Mouse (Mus musculus) heart, postnatal 0 days (tissue): ENCODE measurements around the gene Prg2.

ENCODE experiments used
- CTCF ChIP-seq: IDR thresholded peaks from 2 replicates; pipeline ENCODE4 v1.5.1; 2016; ENCODE audit warnings: antibody characterized with exemption, control low read depth, low read depth
- EP300 ChIP-seq: IDR thresholded peaks from 2 replicates; pipeline ENCODE4 v1.6.1; 2016; ENCODE audit warnings: antibody characterized with exemption, low read depth

DNA sequence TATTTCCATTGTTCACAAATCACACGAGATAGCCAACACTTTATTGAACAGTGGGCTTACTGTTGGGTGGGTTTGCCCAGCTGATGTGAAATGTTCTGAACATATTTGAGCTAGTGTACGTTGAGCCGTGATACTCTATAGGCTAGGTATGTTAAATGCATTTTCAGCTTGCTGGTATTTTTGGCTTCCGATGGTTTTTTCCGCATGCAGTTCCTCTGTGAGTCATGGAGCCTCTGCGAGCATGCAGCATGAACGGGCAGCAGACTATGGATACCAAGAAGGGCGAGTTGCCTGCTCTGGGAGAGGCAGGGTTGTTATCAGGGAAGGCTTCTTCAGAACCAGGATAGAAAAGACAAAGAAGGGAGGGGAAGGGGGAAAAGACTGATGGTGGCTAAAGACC lies 29.2 kb upstream of the Prg2 start:
- TF ChIP-seq CTCF (no peak), EP300 (no peak)
